Mouse (Mus musculus): ENCODE measurements around the gene Sec61a1. TPM values are rescaled to one million over a fixed set of nuclear protein-coding genes. Genes with fewer than 3 reads are reported as not detected.

Gene Sec61a1
- polyA plus RNA-seq, 1 experiment, result 83.4 TPM

- no peak overlapping the region for H3K27ac ChIP-seq (ENCODE audit: insufficient read depth, low read depth, low read length)
- TF ChIP-seq CTCF (IDR thresholded peaks at IDR 0.05; ENCODE audit: low read depth, low read length), result no peak
- no peak for TF ChIP-seq POLR2A (IDR thresholded peaks at IDR 0.05; ENCODE audit: borderline replicate concordance, low read depth, low read length)
- H3K4me1 ChIP-seq (ENCODE audit: control insufficient read depth, insufficient read depth, low read length), result peaks cover 12% of the 10 kb centered on the region
- no peak overlapping the region for H3K4me3 ChIP-seq (ENCODE audit: insufficient read depth, low read length)
Measured at GRCm38 (mm10) chr6:88521821-88522220, 3.1 kb upstream of the Sec61a1 start.

- peak overlapping the region; percentile 56; the same call in 1 of the 2 replicates for H3K27ac ChIP-seq (ENCODE audit: insufficient read depth, low read depth, low read length)
- peaks cover 16% of the 10 kb centered on the region for H3K4me1 ChIP-seq (ENCODE audit: control insufficient read depth, insufficient read depth, low read length)
- TF ChIP-seq CTCF (IDR thresholded peaks at IDR 0.05; ENCODE audit: low read depth, low read length), result no peak
- no peak for TF ChIP-seq POLR2A (IDR thresholded peaks at IDR 0.05; ENCODE audit: borderline replicate concordance, low read depth, low read length)
- H3K4me3 ChIP-seq (ENCODE audit: insufficient read depth, low read length), result peak overlapping the region; percentile 72
Measured at GRCm38 (mm10) chr6:88517701-88518403, 853 bp downstream of the Sec61a1 start.

GRCm38 (mm10) chr6:88516667-88517066, 2.0 kb downstream of the Sec61a1 start:
- TF ChIP-seq POLR2A (IDR thresholded peaks at IDR 0.05; ENCODE audit: borderline replicate concordance, low read depth, low read length) (no peak), CTCF (IDR thresholded peaks at IDR 0.05; ENCODE audit: low read depth, low read length) (no peak)
- Histone ChIP-seq H3K4me1 (ENCODE audit: control insufficient read depth, insufficient read depth, low read length) (peaks cover 13% of the 10 kb centered on the region), H3K4me3 (ENCODE audit: insufficient read depth, low read length) (no peak overlapping the region), H3K27ac (ENCODE audit: insufficient read depth, low read depth, low read length) (no peak overlapping the region)

- TF ChIP-seq CTCF (IDR thresholded peaks at IDR 0.05; ENCODE audit: low read depth, low read length), result no peak
- TF ChIP-seq POLR2A (IDR thresholded peaks at IDR 0.05; ENCODE audit: borderline replicate concordance, low read depth, low read length), result no peak
- Histone ChIP-seq H3K4me3 (ENCODE audit: insufficient read depth, low read length) (no peak overlapping the region), H3K27ac (ENCODE audit: insufficient read depth, low read depth, low read length) (no peak overlapping the region), H3K4me1 (ENCODE audit: control insufficient read depth, insufficient read depth, low read length) (peaks cover 13% of the 10 kb centered on the region)
Measured at GRCm38 (mm10) chr6:88515971-88516370, 2.7 kb downstream of the Sec61a1 start.

GRCm38 (mm10) chr6:88514546-88514945, 4.2 kb downstream of the Sec61a1 start:
- Histone ChIP-seq H3K4me1 (ENCODE audit: control insufficient read depth, insufficient read depth, low read length) (peaks cover 13% of the 10 kb centered on the region), H3K4me3 (ENCODE audit: insufficient read depth, low read length) (no peak overlapping the region), H3K27ac (ENCODE audit: insufficient read depth, low read depth, low read length) (no peak overlapping the region)
- TF ChIP-seq POLR2A (IDR thresholded peaks at IDR 0.05; ENCODE audit: borderline replicate concordance, low read depth, low read length), result no peak
- TF ChIP-seq CTCF (IDR thresholded peaks at IDR 0.05; ENCODE audit: low read depth, low read length), result no peak

- Histone ChIP-seq H3K27ac (ENCODE audit: insufficient read depth, low read depth, low read length) (no peak overlapping the region), H3K4me3 (ENCODE audit: insufficient read depth, low read length) (no peak overlapping the region), H3K4me1 (ENCODE audit: control insufficient read depth, insufficient read depth, low read length) (peaks cover 13% of the 10 kb centered on the region)
- TF ChIP-seq CTCF (IDR thresholded peaks at IDR 0.05; ENCODE audit: low read depth, low read length), result no peak
- no peak for TF ChIP-seq POLR2A (IDR thresholded peaks at IDR 0.05; ENCODE audit: borderline replicate concordance, low read depth, low read length)
Measured at GRCm38 (mm10) chr6:88513984-88514383, 4.7 kb downstream of the Sec61a1 start.

- no peak overlapping the region for H3K27ac ChIP-seq (ENCODE audit: insufficient read depth, low read depth, low read length)
- no peak overlapping the region for H3K4me3 ChIP-seq (ENCODE audit: insufficient read depth, low read length)
- peaks cover 8% of the 10 kb centered on the region for H3K4me1 ChIP-seq (ENCODE audit: control insufficient read depth, insufficient read depth, low read length)
- no peak for TF ChIP-seq POLR2A (IDR thresholded peaks at IDR 0.05; ENCODE audit: borderline replicate concordance, low read depth, low read length)
- no peak for TF ChIP-seq CTCF (IDR thresholded peaks at IDR 0.05; ENCODE audit: low read depth, low read length)
Measured at GRCm38 (mm10) chr6:88503044-88503443, 15.7 kb downstream of the Sec61a1 start.

- peaks cover 8% of the 10 kb centered on the region for H3K4me1 ChIP-seq (ENCODE audit: control insufficient read depth, insufficient read depth, low read length)
- TF ChIP-seq POLR2A (IDR thresholded peaks at IDR 0.05; ENCODE audit: borderline replicate concordance, low read depth, low read length), result no peak
- no peak for TF ChIP-seq CTCF (IDR thresholded peaks at IDR 0.05; ENCODE audit: low read depth, low read length)
- H3K4me3 ChIP-seq (ENCODE audit: insufficient read depth, low read length), result no peak overlapping the region
- H3K27ac ChIP-seq (ENCODE audit: insufficient read depth, low read depth, low read length), result no peak overlapping the region
Measured at GRCm38 (mm10) chr6:88502030-88502970, 16.4 kb downstream of the Sec61a1 start.

- Histone ChIP-seq H3K27ac (ENCODE audit: insufficient read depth, low read depth, low read length) (peak overlapping the region; percentile 13), H3K4me3 (ENCODE audit: insufficient read depth, low read length) (peak overlapping the region; percentile 52), H3K4me1 (ENCODE audit: control insufficient read depth, insufficient read depth, low read length) (peaks cover 8% of the 10 kb centered on the region)
- no peak for TF ChIP-seq POLR2A (IDR thresholded peaks at IDR 0.05; ENCODE audit: borderline replicate concordance, low read depth, low read length)
- TF ChIP-seq CTCF (IDR thresholded peaks at IDR 0.05; ENCODE audit: low read depth, low read length), result no peak
Measured at GRCm38 (mm10) chr6:88500405-88500767, 18.3 kb downstream of the Sec61a1 start.
